Mouse (Mus musculus) forebrain, embryonic 13.5 days (tissue): ENCODE data around the gene Ccm2. TPM values are rescaled to one million over a fixed set of nuclear protein-coding genes. Genes with fewer than 3 reads are reported as not detected.

Source experiments
- ATAC-seq: fragments of 200-750 bp; cut with Nextera tagmentation; 2 replicates; pipeline ENCODE4 v1.8.0; 2017
- H3K27ac ChIP-seq: fragments of 300-500 bp; sonication (generic); 2 replicates; pipeline ENCODE4 v1.5.1; 2015; ENCODE audit warnings: inconsistent platforms, mild to moderate bottlenecking, moderate library complexity
- H3K27me3 ChIP-seq: fragments of 300-500 bp; sonication (generic); 2 replicates; pipeline ENCODE4 v1.6.1; 2015; ENCODE audit warnings: mild to moderate bottlenecking, inconsistent platforms
- H3K36me3 ChIP-seq: fragments of 300-500 bp; sonication (generic); 2 replicates; pipeline ENCODE4 v1.6.1; 2015; ENCODE audit warnings: mild to moderate bottlenecking, inconsistent platforms; ENCODE audit not compliant: poor library complexity, severe bottlenecking
- H3K4me1 ChIP-seq: fragments of 300-500 bp; sonication (generic); 2 replicates; pipeline ENCODE4 v1.6.1; 2015; ENCODE audit warnings: inconsistent platforms
- H3K4me2 ChIP-seq: fragments of 300-500 bp; sonication (generic); 2 replicates; pipeline ENCODE4 v1.6.1; 2015; ENCODE audit warnings: inconsistent platforms, mild to moderate bottlenecking, moderate library complexity
- H3K4me3 ChIP-seq: fragments of 300-500 bp; sonication (generic); 2 replicates; pipeline ENCODE4 v1.5.1; 2015; ENCODE audit warnings: mild to moderate bottlenecking, inconsistent platforms
- H3K9ac ChIP-seq: fragments of 300-500 bp; sonication (generic); 2 replicates; pipeline ENCODE4 v1.6.1; 2015; ENCODE audit warnings: mild to moderate bottlenecking, inconsistent platforms
- H3K9me3 ChIP-seq: fragments of 300-500 bp; sonication (generic); replicated peaks from 2 replicates; pipeline ENCODE4 v1.6.1; 2016; ENCODE audit warnings: inconsistent platforms
- WGBS: fragments of 180-500 bp; shearing (Covaris S2); methylation state at CpG from one replicate; pipeline ENCODE4 v1.1.7; 2015; 5-methylcytosine and 5-hydroxymethylcytosine counted together
- polyA plus RNA-seq: library from polyadenylated mRNA; unstranded; fragments of >200 nt; fragmentation: Nextera tagmentation; extraction: Ambion mirVana; gene quantifications from 2 replicates; pipeline ENCODE4 v1.2.1, GENCODE M21; 2015

The Ccm2 gene
- polyA plus RNA-seq, 1 experiment from 2014 or later: 82.2 TPM

GRCm38 (mm10) chr11:6625478-6626387 is 79.0 kb downstream of the Ccm2 start, which contains the start of gene Tbrg4:
Gene Tbrg4, minus strand, starts transcription at chr11:6626067.
- ATAC-seq: peak; percentile 97
- peaks cover 36% of the 10 kb centered on the region for H3K36me3 ChIP-seq
- peak within 1 kb of the TSS; percentile 77 for H3K4me3 ChIP-seq
- peak within 1 kb of the TSS; percentile 83 for H3K27ac ChIP-seq
- H3K9me3 ChIP-seq: no peaks in the 10 kb centered on the region
- H3K9ac ChIP-seq: peak within 1 kb of the TSS; percentile 73
- peaks cover 25% of the 10 kb centered on the region for H3K4me1 ChIP-seq
- H3K4me2 ChIP-seq: peak within 1 kb of the TSS; percentile 89
- H3K27me3 ChIP-seq: no peaks in the 10 kb centered on the region
- under 1% methylated on average over 66 of the region's 66 CpGs for WGBS

GRCm38 (mm10) chr11:6626388-6626772 is 79.7 kb downstream of the Ccm2 start:
- H3K9me3 ChIP-seq: no peaks in the 10 kb centered on the region
- H3K4me1 ChIP-seq: peaks cover 25% of the 10 kb centered on the region
- H3K36me3 ChIP-seq: peaks cover 30% of the 10 kb centered on the region
- no peaks in the 10 kb centered on the region for H3K27me3 ChIP-seq
- peak overlapping the region; percentile 83 for H3K27ac ChIP-seq
- 11% methylated on average over 16 of the region's 16 CpGs for WGBS
- peak; percentile 44 for ATAC-seq
- H3K4me3 ChIP-seq: peak overlapping the region; percentile 77
- H3K4me2 ChIP-seq: peak overlapping the region; percentile 89
- peak overlapping the region; percentile 73 for H3K9ac ChIP-seq

DNA sequence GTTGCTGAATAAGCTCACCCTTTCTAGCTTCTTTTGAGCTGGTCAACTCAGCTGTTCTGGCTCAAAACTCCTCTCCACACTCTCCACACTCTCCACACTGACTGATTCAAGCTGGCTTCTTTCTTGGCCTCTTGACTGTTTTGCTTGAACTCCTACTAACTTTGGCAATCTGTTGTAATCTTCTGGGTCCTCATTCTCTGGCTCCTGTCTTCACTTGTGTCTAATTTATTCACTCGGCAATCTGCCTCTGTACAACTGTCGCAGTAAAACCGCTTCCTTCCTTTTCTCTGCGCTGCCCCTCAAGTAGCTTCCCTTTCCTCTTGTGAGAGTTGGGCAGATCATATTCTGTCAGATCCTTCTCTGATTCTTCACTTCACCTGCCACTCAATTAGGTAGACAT is 81.0 kb downstream of the Ccm2 start:
- H3K4me3 ChIP-seq: no peak overlapping the region
- no peak for ATAC-seq
- H3K27me3 ChIP-seq: no peaks in the 10 kb centered on the region
- peaks cover 25% of the 10 kb centered on the region for H3K4me1 ChIP-seq
- no peak overlapping the region for H3K4me2 ChIP-seq
- H3K9me3 ChIP-seq: no peaks in the 10 kb centered on the region
- no peak overlapping the region for H3K27ac ChIP-seq
- peaks cover 16% of the 10 kb centered on the region for H3K36me3 ChIP-seq
- WGBS: 94% methylated on average over 4 of the region's 4 CpGs
- no peak overlapping the region for H3K9ac ChIP-seq

GRCm38 (mm10) chr11:6628568-6628967 is 81.9 kb downstream of the Ccm2 start:
- Histone ChIP-seq H3K4me3 (no peak overlapping the region), H3K4me1 (peaks cover 24% of the 10 kb centered on the region), H3K27ac (no peak overlapping the region), H3K9me3 (no peaks in the 10 kb centered on the region), H3K27me3 (no peaks in the 10 kb centered on the region), H3K4me2 (no peak overlapping the region), H3K9ac (no peak overlapping the region), H3K36me3 (peaks cover 8% of the 10 kb centered on the region)
- ATAC-seq: no peak
- WGBS: 20% methylated on average over 4 of the region's 4 CpGs

GRCm38 (mm10) chr11:6629655-6630054 is 83.0 kb downstream of the Ccm2 start:
- no peaks in the 10 kb centered on the region for H3K27me3 ChIP-seq
- H3K27ac ChIP-seq: no peak overlapping the region
- no peaks in the 10 kb centered on the region for H3K9me3 ChIP-seq
- H3K4me1 ChIP-seq: peaks cover 13% of the 10 kb centered on the region
- H3K36me3 ChIP-seq: no peaks in the 10 kb centered on the region
- H3K9ac ChIP-seq: no peak overlapping the region
- no peak overlapping the region for H3K4me3 ChIP-seq
- ATAC-seq: no peak
- no peak overlapping the region for H3K4me2 ChIP-seq

DNA sequence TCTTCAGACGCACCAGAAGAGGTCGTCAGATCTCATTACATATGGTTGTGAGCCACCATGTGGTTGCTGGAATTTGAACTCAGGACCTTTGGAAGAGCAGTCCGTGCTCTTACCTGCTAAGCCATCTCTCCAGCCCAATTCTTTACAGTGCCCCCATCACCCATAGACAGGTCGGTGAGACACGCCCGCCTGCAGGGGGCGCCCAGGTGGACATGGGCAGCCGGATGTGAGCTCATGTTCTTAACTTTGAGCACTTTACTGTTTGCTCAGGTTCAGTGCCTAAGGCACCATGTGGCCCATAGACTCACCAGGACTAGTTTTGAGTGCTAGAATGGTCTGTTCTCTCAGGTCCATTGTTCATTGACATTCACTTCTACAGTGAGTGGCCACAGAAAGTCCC is 89.5 kb downstream of the Ccm2 start:
- no peak for ATAC-seq
- Histone ChIP-seq H3K4me2 (no peak overlapping the region), H3K9ac (no peak overlapping the region), H3K27me3 (no peaks in the 10 kb centered on the region), H3K9me3 (no peaks in the 10 kb centered on the region), H3K36me3 (no peaks in the 10 kb centered on the region), H3K27ac (no peak overlapping the region), H3K4me3 (no peak overlapping the region), H3K4me1 (no peaks in the 10 kb centered on the region)
- 77% methylated on average over 8 of the region's 8 CpGs for WGBS

DNA sequence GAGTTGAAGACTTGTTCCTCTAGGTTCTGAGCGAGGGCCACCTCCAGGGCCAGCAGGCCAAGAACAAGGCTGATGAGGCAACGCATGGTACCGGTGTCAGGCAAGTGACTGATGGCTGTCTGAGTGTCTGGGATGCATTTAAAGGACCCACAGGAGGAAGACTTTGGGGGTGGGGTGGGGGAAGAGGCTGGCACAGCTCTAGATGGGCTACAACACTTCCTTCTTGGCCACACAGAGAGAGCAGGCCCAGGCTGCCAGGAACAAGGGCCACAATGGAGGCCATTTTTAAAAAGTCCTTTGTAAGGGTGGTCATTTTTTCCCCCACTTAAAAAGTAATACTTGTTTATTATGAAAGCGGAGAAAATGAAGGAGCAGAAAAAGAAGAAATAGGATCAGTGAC is 91.8 kb downstream of the Ccm2 start, which contains the start of gene Wap:
TSS of gene Wap (minus strand) at position 101 of the 400 bp plus-strand sequence.
- H3K36me3 ChIP-seq: no peaks in the 10 kb centered on the region
- no peak within 1 kb of the TSS for H3K27ac ChIP-seq
- WGBS: 91% methylated on average over 4 of the region's 4 CpGs
- H3K9me3 ChIP-seq: no peaks in the 10 kb centered on the region
- H3K9ac ChIP-seq: no peak within 1 kb of the TSS
- no peak for ATAC-seq
- H3K4me3 ChIP-seq: no peak within 1 kb of the TSS
- no peak within 1 kb of the TSS for H3K4me2 ChIP-seq
- H3K4me1 ChIP-seq: no peaks in the 10 kb centered on the region
- no peaks in the 10 kb centered on the region for H3K27me3 ChIP-seq

DNA sequence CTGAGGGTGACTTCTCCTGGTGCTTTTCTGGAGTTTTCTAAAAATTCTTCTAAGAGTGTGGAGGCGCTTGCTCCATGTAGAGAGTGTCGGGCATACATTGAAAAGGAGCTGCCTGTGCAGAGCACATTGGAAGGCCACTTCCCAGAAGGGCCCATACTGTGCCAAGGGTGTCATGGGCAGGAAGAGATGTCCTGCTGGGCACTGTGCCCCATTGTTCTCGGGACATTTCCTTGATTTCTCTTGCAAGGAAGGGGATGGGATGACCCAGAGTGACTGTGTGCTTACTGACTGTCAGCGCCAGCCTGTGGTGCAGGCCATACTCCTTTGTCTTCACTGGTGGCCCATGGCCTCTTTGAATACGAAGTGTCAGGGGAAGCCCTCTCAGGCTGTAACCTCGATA is 92.4 kb downstream of the Ccm2 start:
- Histone ChIP-seq H3K4me3 (no peak overlapping the region), H3K36me3 (no peaks in the 10 kb centered on the region), H3K27ac (no peak overlapping the region), H3K27me3 (no peaks in the 10 kb centered on the region), H3K4me1 (no peaks in the 10 kb centered on the region), H3K9me3 (no peaks in the 10 kb centered on the region), H3K9ac (no peak overlapping the region), H3K4me2 (no peak overlapping the region)
- WGBS: 77% methylated on average over 6 of the region's 6 CpGs
- ATAC-seq: no peak

DNA sequence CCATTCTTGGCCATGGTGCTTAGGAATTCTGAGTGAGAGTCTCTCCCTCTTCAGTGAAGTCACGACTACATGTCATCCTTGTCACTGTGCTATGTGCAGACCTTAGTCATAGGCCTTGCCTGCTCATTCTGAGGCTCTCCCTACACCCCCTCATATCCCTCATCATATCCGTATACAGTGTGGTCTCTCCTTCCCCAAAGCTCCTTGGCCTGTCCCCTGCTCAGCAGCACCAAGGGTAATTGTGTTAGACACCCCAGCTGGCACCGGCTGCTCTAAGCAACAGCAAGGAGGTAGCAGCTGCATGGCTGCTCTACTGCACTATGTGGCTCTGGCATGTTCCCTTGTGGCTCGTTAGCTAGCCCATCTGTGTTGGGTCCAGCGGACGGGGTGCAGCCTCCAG is 97.9 kb downstream of the Ccm2 start:
- no peaks in the 10 kb centered on the region for H3K9me3 ChIP-seq
- H3K4me3 ChIP-seq: no peak overlapping the region
- H3K27me3 ChIP-seq: no peaks in the 10 kb centered on the region
- no peak overlapping the region for H3K27ac ChIP-seq
- no peak for ATAC-seq
- no peaks in the 10 kb centered on the region for H3K4me1 ChIP-seq
- H3K9ac ChIP-seq: no peak overlapping the region
- WGBS: 73% methylated on average over 6 of the region's 6 CpGs
- H3K36me3 ChIP-seq: no peaks in the 10 kb centered on the region
- no peak overlapping the region for H3K4me2 ChIP-seq

Other genes starting within 250 kb of the Ccm2 start
- 29.1 and 31.1 TPM in 2 replicates for gene Zmiz2, start 157.8 kb upstream of the Ccm2 start, polyA plus RNA-seq
- 4,373 and 4,619 TPM in 2 replicates for gene Ppia, start 131.4 kb upstream of the Ccm2 start, polyA plus RNA-seq
- gene H2afv, start 102.4 kb upstream of the Ccm2 start, polyA plus RNA-seq: 942 and 1,061 TPM in 2 replicates
- 13.9 and 14.8 TPM in 2 replicates for gene Purb, start 71.0 kb upstream of the Ccm2 start, polyA plus RNA-seq
- gene Myo1g, start 25.9 kb upstream of the Ccm2 start, polyA plus RNA-seq: 0.17 and 0.21 TPM in 2 replicates
- gene Nacad, start 59.2 kb downstream of the Ccm2 start, polyA plus RNA-seq: 50.1 and 62.2 TPM in 2 replicates
- gene Tbrg4, start 79.2 kb downstream of the Ccm2 start, polyA plus RNA-seq: 32.1 and 36.5 TPM in 2 replicates
- not detected in 2 replicates for gene Wap, start 91.8 kb downstream of the Ccm2 start, polyA plus RNA-seq
- 1.9 and 2.2 TPM in 2 replicates for gene Ramp3, start 111.6 kb downstream of the Ccm2 start, polyA plus RNA-seq